Mouse (Mus musculus): Measurements from ENCODE around the gene Calr3. TPM values are rescaled to one million over a fixed set of nuclear protein-coding genes. Genes with fewer than 3 reads are reported as not detected.

The Calr3 gene
- polyA plus RNA-seq, 1 experiment from 2014 or later, result 0.99 TPM

DNA sequence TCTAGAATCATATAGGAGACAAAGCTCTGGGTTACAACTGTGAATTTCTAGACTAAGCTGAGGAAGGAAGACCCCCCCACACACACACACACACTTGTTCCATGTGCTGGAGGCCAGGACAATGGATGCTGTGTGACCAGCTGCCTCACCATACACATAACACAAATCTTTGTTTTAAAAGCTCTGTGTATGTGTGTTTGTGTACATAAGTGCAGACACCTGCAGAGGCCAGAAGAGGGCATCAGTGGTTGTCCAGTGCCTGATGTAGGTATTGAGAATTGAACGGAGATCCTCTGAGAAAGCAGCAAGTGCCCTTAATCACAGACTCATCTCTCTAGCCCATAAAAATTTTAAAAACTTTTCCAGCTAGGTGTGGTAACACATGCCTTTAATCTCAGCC lies 20.7 kb downstream of the Calr3 start:
- WGBS, result 64% methylated on average over 1 of the region's 1 CpGs
- H3K27ac ChIP-seq, result no peak overlapping the region

DNA sequence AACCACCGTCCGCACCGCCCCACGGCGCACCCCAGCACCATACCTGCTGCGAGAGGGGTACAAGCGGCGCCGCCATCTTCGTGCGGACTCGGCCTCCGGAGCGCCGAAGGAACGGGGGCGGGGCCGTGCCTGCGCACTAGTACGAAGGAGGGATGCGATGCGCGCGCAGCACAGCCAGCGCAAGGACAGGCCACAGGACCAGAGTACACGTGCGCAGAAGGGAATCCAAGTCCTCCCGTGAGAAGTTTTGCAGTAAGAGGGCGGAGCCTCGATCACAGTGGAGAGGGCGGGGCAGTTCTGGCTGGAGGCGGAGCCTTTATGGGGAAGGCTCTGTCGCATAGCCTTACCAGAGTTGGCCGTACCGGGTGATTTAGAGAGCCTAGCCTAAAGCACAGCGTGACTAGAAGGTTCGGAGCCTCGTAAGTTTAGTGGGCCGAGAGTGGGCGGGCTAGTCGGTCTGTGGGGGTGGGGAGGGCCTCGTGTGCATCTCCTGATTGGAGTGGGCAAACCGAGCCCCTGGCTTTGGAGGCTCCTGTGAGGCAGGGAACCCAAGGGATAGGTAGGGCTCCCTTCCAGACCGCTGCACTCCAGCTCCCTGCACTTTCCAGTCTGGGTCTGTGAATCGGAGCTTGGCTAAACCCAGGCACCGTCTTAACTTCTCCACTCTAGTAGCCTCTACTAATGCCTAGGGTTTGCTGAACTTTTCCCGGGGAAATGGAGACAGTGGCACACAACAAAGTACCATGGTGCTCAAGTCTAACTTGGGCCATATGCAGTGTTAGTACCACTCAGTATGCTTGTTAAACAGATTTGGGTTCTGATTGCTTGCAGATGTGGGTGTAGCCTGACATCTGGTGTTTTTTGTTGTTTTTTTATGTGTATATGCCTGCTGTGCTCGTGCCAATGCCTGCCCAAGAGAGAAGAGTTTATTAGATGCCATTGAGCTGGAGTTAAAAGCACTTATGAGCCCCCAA lies 22.0 kb downstream of the Calr3 start, which contains the start of gene Eps15l1:
Eps15l1 (minus strand) TSS at position 99 of the 974 bp plus-strand sequence.
- Histone ChIP-seq H3K9me3 (replicated peaks) (no peaks in the 10 kb centered on the region), H3K27me3 (no peaks in the 10 kb centered on the region), H3K4me1 (peaks cover 43% of the 10 kb centered on the region), H3K36me3 (ENCODE audit: poor library complexity, severe bottlenecking) (peaks cover 16% of the 10 kb centered on the region; the same call in 1 of the 2 replicates), H3K4me2 (peak within 1 kb of the TSS; percentile 86), H3K9ac (peak within 1 kb of the TSS; percentile 91), H3K4me3 (peak within 1 kb of the TSS; percentile 77), H3K27ac (peak within 1 kb of the TSS; percentile 89)
- ATAC-seq, result peak; percentile 98
- WGBS, result 1% methylated on average over 48 of the region's 48 CpGs

More for the DNA sequence above, 20.7 kb downstream of the Calr3 start:
- Histone ChIP-seq H3K36me3 (ENCODE audit: poor library complexity, severe bottlenecking) (peaks cover 11% of the 10 kb centered on the region; the same call in 1 of the 2 replicates), H3K9ac (no peak overlapping the region), H3K4me3 (no peak overlapping the region), H3K4me1 (peaks cover 30% of the 10 kb centered on the region), H3K9me3 (replicated peaks) (no peaks in the 10 kb centered on the region), H3K27me3 (no peaks in the 10 kb centered on the region), H3K4me2 (no peak overlapping the region)
- no peak for ATAC-seq

DNA sequence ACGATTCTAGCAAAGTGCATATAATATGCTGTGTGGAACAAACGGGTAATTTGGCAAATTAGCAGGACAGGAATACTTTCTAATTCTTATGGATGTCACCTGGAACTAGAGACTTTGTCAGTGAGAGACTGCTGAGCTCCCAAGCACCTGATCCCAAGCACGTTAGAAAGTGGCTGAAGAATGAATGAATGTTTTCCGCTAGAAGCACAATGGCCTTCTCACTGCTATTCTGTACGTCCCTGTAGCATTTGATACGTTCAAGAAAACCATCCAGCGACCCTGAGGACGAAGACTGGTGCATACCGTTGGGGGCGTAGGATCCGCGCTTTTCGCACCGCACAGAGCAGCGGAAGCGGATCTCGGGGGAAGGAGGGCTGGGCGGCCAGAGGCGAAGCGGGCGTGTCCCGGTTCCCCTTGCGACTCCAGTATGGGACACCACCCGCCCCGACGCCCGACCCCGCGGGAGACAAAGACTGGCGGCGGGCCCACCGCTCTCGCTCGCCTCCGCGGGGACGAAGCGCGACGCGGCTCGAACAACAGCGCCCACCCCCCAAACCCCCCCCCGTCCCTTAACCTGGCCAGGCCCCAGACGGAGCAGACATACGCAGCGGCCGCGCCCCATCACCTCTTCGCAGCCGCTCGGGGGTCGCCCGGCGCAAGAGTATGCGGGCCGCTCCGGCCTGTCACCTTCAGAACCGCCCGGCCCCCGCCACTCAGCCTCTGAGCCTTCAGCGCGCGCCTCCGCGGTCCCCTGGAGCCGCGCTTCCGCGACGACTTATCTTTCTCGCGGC lies 22.9 kb downstream of the Calr3 start:
- peaks cover 16% of the 10 kb centered on the region; the same call in 1 of the 2 replicates for H3K36me3 ChIP-seq (ENCODE audit: poor library complexity, severe bottlenecking)
- ATAC-seq, result peak; percentile 19
- H3K9me3 ChIP-seq (replicated peaks), result no peaks in the 10 kb centered on the region
- H3K9ac ChIP-seq, result peak overlapping the region; percentile 91
- WGBS, result under 1% methylated on average over 52 of the region's 73 CpGs
- H3K27ac ChIP-seq, result peak overlapping the region; percentile 89
- H3K4me3 ChIP-seq, result peak overlapping the region; percentile 77
- no peaks in the 10 kb centered on the region for H3K27me3 ChIP-seq
- peak overlapping the region; percentile 86 for H3K4me2 ChIP-seq
- H3K4me1 ChIP-seq, result peaks cover 52% of the 10 kb centered on the region

DNA sequence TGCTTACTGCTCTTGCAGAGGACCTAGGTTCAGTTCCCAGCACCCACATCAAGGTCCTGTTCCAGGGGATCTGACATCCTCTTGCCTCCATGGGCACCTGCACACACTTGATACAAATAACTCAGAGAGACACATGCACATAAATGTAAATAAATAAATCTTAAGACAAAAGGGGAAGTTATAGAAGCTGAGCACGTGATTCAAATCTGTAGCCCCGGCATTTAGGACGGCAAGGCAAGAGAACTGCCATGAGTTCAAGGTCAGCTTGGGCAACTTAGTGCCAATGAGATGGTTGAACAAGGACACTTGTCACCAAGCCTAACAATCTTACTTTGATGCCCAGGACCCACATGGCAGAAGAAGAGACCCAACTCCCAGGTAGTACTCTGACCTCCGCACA lies 25.6 kb downstream of the Calr3 start:
- Histone ChIP-seq H3K4me1 (peaks cover 60% of the 10 kb centered on the region), H3K36me3 (ENCODE audit: poor library complexity, severe bottlenecking) (peaks cover 32% of the 10 kb centered on the region), H3K27ac (no peak overlapping the region), H3K4me3 (no peak overlapping the region), H3K9me3 (replicated peaks) (no peaks in the 10 kb centered on the region), H3K4me2 (no peak overlapping the region; the same call in 1 of the 2 replicates), H3K27me3 (no peaks in the 10 kb centered on the region), H3K9ac (no peak overlapping the region)
- 94% methylated on average over 4 of the region's 4 CpGs for WGBS
- ATAC-seq, result no peak

DNA sequence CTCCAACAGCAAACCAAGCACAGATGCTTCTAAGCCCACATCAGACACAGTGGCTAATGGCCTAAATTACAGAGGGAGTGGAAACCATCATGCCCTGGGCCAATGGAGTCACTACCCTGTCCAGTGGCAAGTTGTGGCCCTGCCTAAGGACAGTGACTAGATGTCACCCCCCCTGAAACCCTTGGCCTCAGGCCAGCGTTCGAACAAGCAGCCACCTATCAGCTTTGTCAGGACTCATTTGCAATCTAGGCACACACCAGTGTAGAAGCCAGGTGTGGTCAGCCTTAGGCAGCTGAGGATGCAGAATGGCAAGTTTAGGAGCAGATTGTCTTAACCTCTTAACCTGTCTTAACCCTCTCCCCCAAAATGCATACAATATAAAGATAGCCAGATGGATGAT lies 28.4 kb downstream of the Calr3 start:
- no peak overlapping the region for H3K4me3 ChIP-seq
- H3K4me2 ChIP-seq, result no peak overlapping the region
- H3K9ac ChIP-seq, result no peak overlapping the region
- no peaks in the 10 kb centered on the region for H3K27me3 ChIP-seq
- H3K4me1 ChIP-seq, result peaks cover 56% of the 10 kb centered on the region
- no peaks in the 10 kb centered on the region for H3K9me3 ChIP-seq (replicated peaks)
- H3K36me3 ChIP-seq (ENCODE audit: poor library complexity, severe bottlenecking), result peaks cover 47% of the 10 kb centered on the region
- 80% methylated on average over 2 of the region's 2 CpGs for WGBS
- ATAC-seq, result no peak
- no peak overlapping the region for H3K27ac ChIP-seq

DNA sequence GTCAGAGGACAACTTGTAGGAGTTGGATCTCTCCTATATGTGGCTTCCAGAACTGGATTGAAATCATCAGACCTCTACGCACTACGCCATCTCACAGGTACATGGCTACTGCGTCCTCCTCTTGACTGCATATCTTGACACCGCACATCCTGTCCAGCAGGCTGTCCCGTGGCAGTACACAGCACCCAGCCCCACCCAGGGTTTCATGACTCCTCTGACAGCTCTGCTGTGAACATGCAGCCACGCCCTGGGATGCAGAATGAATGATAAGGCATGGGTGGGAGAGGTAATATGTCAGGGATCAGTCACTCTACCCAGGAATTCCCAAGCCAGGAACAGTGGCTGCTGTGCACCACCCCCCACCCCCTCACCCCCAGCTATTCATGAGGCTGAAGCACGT lies 29.8 kb downstream of the Calr3 start:
- peaks cover 48% of the 10 kb centered on the region for H3K4me1 ChIP-seq
- no peaks in the 10 kb centered on the region for H3K9me3 ChIP-seq (replicated peaks)
- no peak overlapping the region for H3K4me2 ChIP-seq
- H3K36me3 ChIP-seq (ENCODE audit: poor library complexity, severe bottlenecking), result peaks cover 43% of the 10 kb centered on the region
- no peak overlapping the region for H3K27ac ChIP-seq
- H3K27me3 ChIP-seq, result no peaks in the 10 kb centered on the region
- no peak for ATAC-seq
- WGBS, result 94% methylated on average over 7 of the region's 7 CpGs
- H3K9ac ChIP-seq, result no peak overlapping the region
- H3K4me3 ChIP-seq, result no peak overlapping the region

DNA sequence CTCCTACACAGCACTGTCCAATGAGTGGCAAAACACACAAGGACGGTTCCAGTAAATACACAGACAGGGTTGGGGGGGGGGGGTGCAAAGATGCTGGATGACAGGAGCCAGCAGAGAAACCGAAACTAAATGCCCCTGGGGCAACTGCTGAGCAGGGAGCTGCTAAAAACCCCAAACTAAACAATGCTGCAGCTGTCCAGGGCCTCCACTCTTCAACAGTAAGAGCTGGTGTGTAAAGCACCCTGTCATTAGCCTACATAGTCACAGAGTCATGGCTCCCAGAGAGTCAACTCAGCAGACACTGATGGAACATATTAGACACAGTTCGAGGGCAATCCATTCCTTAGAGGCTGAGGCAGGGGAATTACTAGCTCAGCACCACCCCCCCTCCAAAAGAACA lies 34.2 kb downstream of the Calr3 start:
- H3K27me3 ChIP-seq, result no peaks in the 10 kb centered on the region
- WGBS, result 62% methylated on average over 3 of the region's 3 CpGs
- no peak overlapping the region for H3K9ac ChIP-seq

DNA sequence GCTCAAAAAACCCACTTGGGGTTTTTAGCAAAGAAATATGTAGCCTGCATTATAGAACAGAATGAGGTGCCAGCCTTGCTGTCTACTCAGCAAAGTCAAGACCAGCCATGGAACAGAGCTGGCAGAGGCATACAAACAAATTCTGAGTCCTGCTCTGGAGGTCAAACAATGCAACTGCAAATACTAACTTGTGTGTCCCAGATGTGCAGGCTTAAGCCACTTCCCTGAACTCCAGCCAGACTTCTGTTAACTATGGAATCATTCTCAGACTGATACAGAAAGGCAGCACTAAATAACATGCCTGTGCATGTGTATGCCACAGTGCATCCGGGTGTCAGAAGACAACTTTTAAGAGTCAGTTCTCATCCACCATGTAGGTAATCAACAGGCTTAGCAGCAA lies 35.8 kb downstream of the Calr3 start:
- no peak for ATAC-seq
- no peak overlapping the region for H3K4me2 ChIP-seq
- H3K9me3 ChIP-seq (replicated peaks), result no peaks in the 10 kb centered on the region
- WGBS, result 98% methylated on average over 1 of the region's 1 CpGs
- peaks cover 15% of the 10 kb centered on the region for H3K36me3 ChIP-seq (ENCODE audit: poor library complexity, severe bottlenecking)
- H3K9ac ChIP-seq, result no peak overlapping the region
- H3K27ac ChIP-seq, result no peak overlapping the region
- no peak overlapping the region for H3K4me3 ChIP-seq
- H3K4me1 ChIP-seq, result peaks cover 9% of the 10 kb centered on the region
- no peaks in the 10 kb centered on the region for H3K27me3 ChIP-seq

More for the DNA sequence above, 34.2 kb downstream of the Calr3 start:
- H3K4me1 ChIP-seq, result peaks cover 9% of the 10 kb centered on the region
- ATAC-seq, result 0 out of 2 replicates have a peak, but pooled peaks have one; percentile 9
- H3K27ac ChIP-seq, result no peak overlapping the region
- H3K4me2 ChIP-seq, result no peak overlapping the region
- H3K4me3 ChIP-seq, result no peak overlapping the region
- H3K36me3 ChIP-seq (ENCODE audit: poor library complexity, severe bottlenecking), result peaks cover 21% of the 10 kb centered on the region
- no peaks in the 10 kb centered on the region for H3K9me3 ChIP-seq (replicated peaks)

DNA sequence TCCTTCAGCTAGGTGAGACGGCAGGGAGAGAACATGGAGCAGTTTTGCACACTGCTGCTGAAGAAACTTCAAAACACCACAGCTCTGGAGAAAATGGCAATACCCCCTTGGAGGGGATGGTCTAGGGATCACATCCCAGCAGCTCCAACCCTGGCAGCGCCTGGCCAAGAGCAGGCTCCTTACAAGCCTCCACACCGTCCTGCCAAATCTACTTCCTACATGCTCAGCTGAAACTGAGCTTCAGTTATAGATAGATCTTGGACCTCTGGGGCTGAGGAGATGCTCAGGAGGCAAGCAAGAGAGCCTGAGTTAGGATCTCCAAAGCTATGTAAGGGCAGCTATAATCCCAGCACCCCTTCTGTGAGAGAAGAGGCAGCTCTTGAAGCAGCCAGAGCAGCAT lies 40.7 kb downstream of the Calr3 start:
- no peak overlapping the region for H3K4me3 ChIP-seq
- no peak overlapping the region for H3K27ac ChIP-seq
- peaks cover 15% of the 10 kb centered on the region for H3K36me3 ChIP-seq (ENCODE audit: poor library complexity, severe bottlenecking)
- H3K4me1 ChIP-seq, result 0 out of 2 replicates have a peak, but pooled peaks cover 4% of the 10 kb centered on the region
- H3K9ac ChIP-seq, result no peak overlapping the region
- 94% methylated on average over 3 of the region's 3 CpGs for WGBS
- H3K4me2 ChIP-seq, result no peak overlapping the region
- H3K9me3 ChIP-seq (replicated peaks), result no peaks in the 10 kb centered on the region
- H3K27me3 ChIP-seq, result no peaks in the 10 kb centered on the region
- ATAC-seq, result no peak

DNA sequence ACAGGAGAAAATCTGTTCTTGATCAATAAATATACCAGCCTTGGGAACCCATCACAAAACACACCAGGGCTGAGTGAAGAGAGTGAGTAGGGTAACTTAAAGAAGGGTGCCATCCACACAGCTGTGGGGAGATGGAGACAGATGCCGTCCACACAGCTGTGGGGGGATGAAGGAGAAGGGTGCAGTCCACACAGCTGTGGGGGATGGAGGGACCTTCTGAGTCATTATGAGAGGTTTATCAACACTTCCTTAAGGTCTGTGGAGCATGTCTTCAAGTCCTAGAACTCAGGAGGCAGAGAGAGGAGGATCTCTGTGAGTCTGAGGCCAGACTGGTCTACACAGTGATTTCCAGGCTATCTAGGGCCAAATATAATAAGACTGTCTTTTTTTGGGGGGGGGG lies 42.3 kb downstream of the Calr3 start:
- Histone ChIP-seq H3K4me2 (no peak overlapping the region), H3K27ac (no peak overlapping the region), H3K36me3 (ENCODE audit: poor library complexity, severe bottlenecking) (peaks cover 31% of the 10 kb centered on the region), H3K4me1 (0 out of 2 replicates have a peak, but pooled peaks cover 4% of the 10 kb centered on the region), H3K9ac (no peak overlapping the region), H3K9me3 (replicated peaks) (no peaks in the 10 kb centered on the region), H3K4me3 (no peak overlapping the region), H3K27me3 (no peaks in the 10 kb centered on the region)
- no peak for ATAC-seq
- 89% methylated on average over 1 of the region's 1 CpGs for WGBS

DNA sequence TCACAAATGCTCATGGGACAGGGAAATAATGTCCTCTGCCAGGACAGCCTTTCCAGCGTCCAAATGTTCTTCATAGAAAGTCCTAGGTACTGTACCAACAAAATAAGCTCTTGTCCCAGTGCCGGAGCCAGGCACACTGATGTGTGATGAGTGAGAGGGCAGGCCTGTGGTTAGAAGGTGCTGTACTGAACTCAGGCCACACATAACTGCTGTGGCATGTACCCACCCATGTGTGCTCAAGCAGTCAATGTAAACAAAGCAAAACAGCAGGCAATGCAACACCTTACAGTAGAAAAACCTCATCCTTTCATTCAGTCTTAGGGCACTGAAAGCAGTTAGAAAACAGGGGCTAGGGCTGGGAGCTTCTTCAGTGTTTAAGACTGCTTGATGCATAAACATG lies 57.9 kb downstream of the Calr3 start:
- no peak overlapping the region for H3K27ac ChIP-seq

DNA sequence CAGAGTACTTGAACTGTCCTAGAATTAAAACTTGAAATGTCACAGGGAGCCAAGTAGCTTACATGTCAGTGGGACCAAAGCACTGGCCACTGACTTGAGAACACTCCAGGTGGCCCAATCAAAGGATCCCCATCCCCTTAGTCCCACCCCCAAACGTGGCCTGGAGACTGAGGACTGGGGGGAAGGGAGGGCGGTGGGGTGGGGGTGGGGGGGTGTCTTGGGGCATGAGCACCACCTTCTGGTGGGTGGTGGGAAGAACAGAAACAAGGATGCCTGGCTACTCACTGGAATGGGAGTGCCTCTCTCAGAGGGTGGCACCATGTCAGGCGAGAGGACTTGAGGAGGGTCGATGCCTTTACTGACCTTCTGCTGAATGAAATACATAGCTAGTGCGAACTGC lies 61.3 kb downstream of the Calr3 start:
- 53% methylated on average over 5 of the region's 5 CpGs for WGBS
- Histone ChIP-seq H3K9ac (no peak overlapping the region), H3K36me3 (ENCODE audit: poor library complexity, severe bottlenecking) (peaks cover 100% of the 10 kb centered on the region), H3K4me2 (no peak overlapping the region), H3K4me1 (no peaks in the 10 kb centered on the region), H3K9me3 (replicated peaks) (no peaks in the 10 kb centered on the region), H3K27ac (no peak overlapping the region), H3K4me3 (no peak overlapping the region), H3K27me3 (no peaks in the 10 kb centered on the region)
- ATAC-seq, result no peak

More for the DNA sequence above, 57.9 kb downstream of the Calr3 start:
- 99% methylated on average over 2 of the region's 2 CpGs for WGBS
- Histone ChIP-seq H3K9ac (no peak overlapping the region), H3K9me3 (replicated peaks) (no peaks in the 10 kb centered on the region), H3K4me3 (no peak overlapping the region), H3K4me2 (no peak overlapping the region), H3K27me3 (no peaks in the 10 kb centered on the region), H3K36me3 (ENCODE audit: poor library complexity, severe bottlenecking) (peaks cover 99% of the 10 kb centered on the region), H3K4me1 (no peaks in the 10 kb centered on the region)
- no peak for ATAC-seq
